Mouse (Mus musculus): ENCODE measurements around the gene Tbxas1.

The Tbxas1 gene

DNA sequence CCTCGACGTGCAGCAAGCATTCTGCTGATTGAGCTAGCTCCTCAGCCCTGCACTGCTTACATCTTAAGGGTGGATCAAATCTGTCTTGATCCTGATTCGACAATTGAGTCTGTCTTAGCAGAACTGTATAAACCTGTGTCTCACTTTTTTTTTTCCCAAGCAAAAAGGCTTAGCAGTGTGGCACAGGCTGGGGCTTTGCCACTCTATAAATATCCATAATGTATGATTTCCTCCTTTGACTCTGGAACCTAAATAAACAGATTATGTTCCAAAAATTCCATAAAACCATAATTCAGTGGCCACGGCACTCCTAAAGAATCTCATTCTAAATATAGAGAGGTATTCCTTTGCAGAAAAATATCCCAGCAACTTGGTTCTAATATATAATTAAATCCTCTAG is 122.6 kb downstream of the Tbxas1 start:
- no peak for DNase-seq (ENCODE audit: low spot score in 2 of 2)

DNA sequence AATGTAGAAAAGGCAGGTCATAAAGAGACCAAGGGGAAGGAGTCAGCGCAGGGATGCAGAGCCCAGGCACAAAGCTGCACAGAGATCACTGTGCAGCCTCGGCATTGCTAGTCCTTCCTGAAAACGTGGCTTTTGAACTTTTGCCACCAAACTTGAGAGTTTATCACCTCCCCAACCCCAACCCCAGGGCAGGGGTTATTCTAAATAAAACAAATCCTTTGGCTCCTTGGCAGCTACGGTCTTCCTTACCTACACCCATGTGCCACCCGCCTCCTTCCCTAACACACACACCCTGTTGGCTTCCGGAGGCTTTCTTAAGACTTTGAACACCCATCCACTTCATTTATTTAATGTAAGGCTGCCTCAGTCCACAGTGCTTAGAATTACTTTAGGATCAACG is 127.9 kb downstream of the Tbxas1 start:
- DNase-seq (ENCODE audit: low spot score in 2 of 2): no peak

- DNase-seq (ENCODE audit: low spot score in 2 of 2): no peak
Measured at GRCm38 (mm10) chr6:39004003-39004473, 128.8 kb downstream of the Tbxas1 start.

GRCm38 (mm10) chr6:39005267-39005944 is 130.2 kb downstream of the Tbxas1 start:
- no peak for DNase-seq (ENCODE audit: low spot score in 2 of 2)

GRCm38 (mm10) chr6:39005945-39006572 is 130.9 kb downstream of the Tbxas1 start:
- no peak for DNase-seq (ENCODE audit: low spot score in 2 of 2)

- no peak for DNase-seq (ENCODE audit: low spot score in 2 of 2)
Measured at GRCm38 (mm10) chr6:39007223-39007622, 132.0 kb downstream of the Tbxas1 start.

DNA sequence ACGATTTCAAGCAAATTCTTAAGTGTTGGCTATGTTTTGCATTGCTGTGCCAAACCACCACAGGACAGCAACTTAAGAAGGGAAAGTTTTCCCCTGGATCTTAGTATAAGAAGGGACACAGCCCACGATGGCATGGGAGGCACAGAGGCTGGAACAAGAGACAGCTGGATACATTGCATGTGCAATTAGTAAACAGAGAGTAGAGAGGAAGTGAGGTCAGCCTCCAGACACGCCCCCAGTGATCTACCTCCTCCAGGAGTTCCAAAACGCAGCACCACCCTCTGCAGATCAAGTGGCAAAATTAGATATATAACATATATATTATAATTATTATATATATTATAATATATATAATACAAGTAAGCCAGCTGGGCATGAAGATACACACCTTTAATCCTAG is 132.9 kb downstream of the Tbxas1 start:
- no peak for DNase-seq (ENCODE audit: low spot score in 2 of 2)

DNA sequence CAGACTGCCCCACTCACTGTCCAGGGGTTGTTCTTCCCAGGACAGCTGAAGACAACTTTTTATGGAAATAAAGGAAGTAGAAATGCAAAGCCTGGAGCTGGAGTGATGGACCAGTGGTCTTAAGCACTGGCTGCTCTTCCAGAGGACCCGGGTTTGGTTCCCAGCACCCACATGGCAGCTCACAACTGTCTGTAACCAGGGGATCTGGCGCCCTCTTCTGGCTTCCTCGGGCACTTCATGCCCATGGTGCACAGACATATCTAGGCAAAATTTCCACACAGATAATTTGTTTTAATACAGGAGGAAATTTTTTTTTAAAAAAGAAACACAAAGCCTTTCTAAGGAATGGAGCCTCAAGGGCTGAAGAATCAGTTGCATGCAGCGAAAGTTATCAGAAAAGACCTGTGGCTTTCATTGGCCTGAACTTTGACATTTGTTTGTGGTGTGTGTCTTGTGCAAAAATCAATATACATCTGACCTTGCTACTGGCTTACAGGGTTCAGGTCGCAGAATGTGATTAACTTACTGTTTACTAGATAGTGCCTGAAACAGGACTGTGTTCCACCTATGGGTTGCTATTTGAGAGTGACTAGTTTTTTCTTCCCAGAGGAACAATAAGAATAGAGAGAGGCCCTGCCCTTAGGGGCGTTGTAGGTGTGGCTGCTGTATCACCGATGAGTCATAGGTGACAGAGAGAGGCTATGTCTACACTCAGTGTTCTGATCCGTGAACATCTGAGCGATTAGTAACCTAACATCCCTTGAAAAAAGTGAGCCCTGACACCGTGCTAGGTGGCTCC is 138.0 kb downstream of the Tbxas1 start:
- no peak for DNase-seq (ENCODE audit: low spot score in 2 of 2)

- no peak for DNase-seq (ENCODE audit: low spot score in 2 of 2)
Measured at GRCm38 (mm10) chr6:39017942-39018341, 142.7 kb downstream of the Tbxas1 start.

- no peak for DNase-seq (ENCODE audit: low spot score in 2 of 2)
Measured at GRCm38 (mm10) chr6:39018805-39019204, 143.6 kb downstream of the Tbxas1 start.

- no peak for DNase-seq (ENCODE audit: low spot score in 2 of 2)
Measured at GRCm38 (mm10) chr6:39019219-39019618, 144.0 kb downstream of the Tbxas1 start.

GRCm38 (mm10) chr6:39021909-39022308 is 146.7 kb downstream of the Tbxas1 start:
- DNase-seq (ENCODE audit: low spot score in 2 of 2): no peak

- DNase-seq (ENCODE audit: low spot score in 2 of 2): no peak
Measured at GRCm38 (mm10) chr6:39022461-39023181, 147.4 kb downstream of the Tbxas1 start.

GRCm38 (mm10) chr6:39024631-39025030 is 149.4 kb downstream of the Tbxas1 start:
- no peak for DNase-seq (ENCODE audit: low spot score in 2 of 2)

DNA sequence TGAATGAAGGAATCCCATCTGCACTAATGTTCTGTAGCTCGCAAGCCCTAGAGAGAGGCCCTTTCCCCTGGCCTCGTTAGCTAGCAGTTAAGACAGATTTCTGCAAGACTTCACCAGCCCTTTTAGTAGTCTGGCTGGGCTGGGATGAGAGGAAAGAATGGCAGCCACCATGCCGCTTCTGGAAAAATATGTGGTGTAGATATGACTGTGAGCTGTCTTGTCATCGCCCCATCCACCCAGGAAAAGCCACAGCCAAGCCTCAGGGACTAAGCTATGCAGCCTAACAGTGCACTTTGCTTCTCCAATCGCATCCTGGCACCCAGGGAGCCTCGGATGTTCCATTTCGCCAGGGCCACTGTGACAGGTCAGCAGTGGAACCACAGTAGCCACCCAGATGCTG is 149.8 kb downstream of the Tbxas1 start:
- no peak for DNase-seq (ENCODE audit: low spot score in 2 of 2)

- DNase-seq (ENCODE audit: low spot score in 2 of 2): no peak
Measured at GRCm38 (mm10) chr6:39030714-39031113, 155.5 kb downstream of the Tbxas1 start.

- DNase-seq (ENCODE audit: low spot score in 2 of 2): no peak
Measured at GRCm38 (mm10) chr6:39033676-39034075, 158.5 kb downstream of the Tbxas1 start.

- DNase-seq (ENCODE audit: low spot score in 2 of 2): no peak
Measured at GRCm38 (mm10) chr6:39035039-39035438, 159.8 kb downstream of the Tbxas1 start.

- DNase-seq (ENCODE audit: low spot score in 2 of 2): no peak
Measured at GRCm38 (mm10) chr6:39036204-39036603, 161.0 kb downstream of the Tbxas1 start.

DNA sequence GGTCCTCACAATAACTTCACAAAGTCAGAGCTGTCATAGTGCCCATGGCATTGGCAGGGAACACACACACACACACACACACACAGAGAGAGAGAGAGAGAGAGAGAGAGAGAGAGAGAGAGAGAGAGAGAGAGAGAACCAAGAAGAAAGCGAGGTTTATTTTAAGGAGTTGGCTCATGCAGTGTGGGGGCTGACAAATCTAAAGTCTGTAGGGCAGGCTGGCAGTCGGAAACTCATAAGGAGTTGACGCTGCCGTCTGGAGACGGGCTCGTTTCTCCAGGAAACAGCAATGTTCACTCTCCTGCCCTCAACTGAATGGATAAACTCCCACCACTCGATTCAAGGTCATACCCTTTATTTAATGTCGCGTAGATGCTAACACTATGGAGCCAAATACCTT is 165.2 kb downstream of the Tbxas1 start:
- DNase-seq (ENCODE audit: low spot score in 2 of 2): no peak

DNA sequence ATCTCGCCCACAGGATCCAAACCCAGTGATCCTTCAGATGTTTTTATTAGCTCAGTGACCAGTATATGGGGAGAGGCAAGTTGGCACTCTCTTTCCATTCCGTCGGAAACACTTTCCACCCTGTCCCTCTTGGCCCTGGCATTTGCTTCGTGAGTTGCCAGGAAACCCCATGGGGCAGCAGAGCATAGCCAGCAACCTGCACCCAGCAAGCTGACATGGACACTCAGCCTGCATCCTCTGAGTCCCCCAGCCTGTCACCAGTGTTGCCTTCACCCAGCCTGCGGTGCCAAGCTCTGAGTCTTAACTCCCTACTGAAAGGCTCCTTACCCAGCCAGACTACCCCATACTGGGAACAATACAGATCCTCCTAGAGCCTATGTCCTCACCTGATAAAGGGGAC is 173.9 kb downstream of the Tbxas1 start:
- DNase-seq (ENCODE audit: low spot score in 2 of 2): no peak

DNA sequence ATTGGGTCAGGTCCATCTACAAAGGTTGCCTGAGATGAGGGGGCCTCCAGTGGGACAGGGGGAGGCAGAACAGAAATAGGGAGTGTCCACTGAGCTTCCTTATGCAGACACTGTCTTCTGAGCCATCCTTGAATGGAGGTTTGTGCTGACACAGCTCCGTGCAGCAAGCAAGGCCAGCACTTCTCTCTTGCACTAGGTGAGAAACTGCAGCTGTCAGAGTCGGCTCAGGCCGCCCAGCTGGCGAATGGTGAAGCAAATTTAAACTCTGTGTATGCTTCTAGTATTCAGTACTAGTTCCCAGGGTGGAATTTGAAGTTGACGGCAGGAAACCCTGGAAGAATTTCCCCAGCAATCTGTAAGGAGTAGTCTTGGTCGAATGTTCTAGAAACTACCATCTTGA is 175.6 kb downstream of the Tbxas1 start:
- DNase-seq (ENCODE audit: low spot score in 2 of 2): no peak
